Mouse (Mus musculus): ENCODE results near the gene Ofcc1.

The Ofcc1 gene

GRCm38 (mm10) chr13:40361288-40361687 is at the start of gene Ofcc1:
Gene Ofcc1, minus strand, starts transcription at chr13:40361450.
- DNase-seq (ENCODE audit: low read depth, low spot score), result no peak

- no peak for DNase-seq (ENCODE audit: low read depth, low spot score)
Measured at GRCm38 (mm10) chr13:40390120-40390519, 28.9 kb upstream of the Ofcc1 start.

GRCm38 (mm10) chr13:40387446-40387845 is 26.2 kb upstream of the Ofcc1 start:
- DNase-seq (ENCODE audit: low read depth, low spot score), result no peak

DNA sequence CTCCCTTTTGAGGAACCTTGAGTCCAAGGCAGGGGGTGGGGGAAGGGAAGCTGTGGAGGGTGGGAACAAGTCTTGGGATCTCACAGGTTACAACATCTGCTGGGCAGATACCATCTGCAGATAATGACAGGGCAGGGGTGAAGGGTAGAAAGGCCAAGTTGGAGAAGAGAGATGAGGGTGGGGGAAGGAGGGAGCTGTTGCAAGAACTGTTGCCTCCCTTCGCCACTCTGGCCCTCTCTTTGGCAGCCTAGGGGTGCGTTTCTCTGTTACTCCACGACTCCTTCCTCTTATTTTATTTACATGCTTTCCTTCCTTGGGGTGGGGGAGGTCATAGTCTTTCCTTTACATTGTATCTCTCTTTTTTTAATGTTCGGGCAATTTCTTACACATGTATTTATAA is 23.7 kb upstream of the Ofcc1 start:
- DNase-seq (ENCODE audit: low read depth, low spot score), result no peak

DNA sequence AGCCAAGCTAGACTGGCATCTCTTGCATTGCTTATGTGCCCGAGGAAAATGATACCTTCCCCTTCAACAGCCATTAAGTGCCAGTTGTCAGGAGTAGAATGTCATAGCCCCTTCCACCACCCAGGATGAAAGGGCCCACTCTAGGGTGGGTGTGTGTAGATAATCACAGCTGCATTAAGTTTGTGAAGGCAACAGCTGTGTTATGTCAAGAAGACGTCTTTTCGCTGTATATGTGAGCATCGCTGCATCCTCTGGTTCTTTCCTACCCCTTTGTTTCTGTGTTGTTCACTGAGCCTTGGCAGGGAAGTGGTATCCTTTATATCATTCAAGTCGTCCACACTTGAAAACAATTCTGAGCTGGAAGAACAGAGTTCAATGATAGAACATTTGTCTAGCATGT is 15.5 kb upstream of the Ofcc1 start:
- no peak for DNase-seq (ENCODE audit: low read depth, low spot score)

DNA sequence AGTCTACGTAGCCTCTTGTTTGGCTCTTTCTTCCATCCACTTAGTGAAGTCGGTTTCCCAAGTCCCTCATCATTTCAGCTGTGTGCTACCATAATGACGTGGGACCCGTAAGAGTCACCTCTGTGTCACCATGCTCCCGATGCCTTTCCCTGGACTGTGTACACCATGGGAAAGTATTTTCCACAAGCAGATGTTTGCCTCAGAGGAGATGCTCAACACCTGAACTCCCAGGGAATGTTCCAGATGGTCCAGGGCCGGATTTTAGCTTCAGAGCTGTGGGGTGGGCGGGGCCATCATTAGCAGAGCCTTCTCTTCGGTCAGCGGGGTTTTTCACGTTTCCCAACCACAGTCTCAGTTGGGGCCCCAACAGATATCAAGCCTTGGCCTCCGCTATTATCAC is 5.5 kb upstream of the Ofcc1 start:
- no peak for DNase-seq (ENCODE audit: low read depth, low spot score)

DNA sequence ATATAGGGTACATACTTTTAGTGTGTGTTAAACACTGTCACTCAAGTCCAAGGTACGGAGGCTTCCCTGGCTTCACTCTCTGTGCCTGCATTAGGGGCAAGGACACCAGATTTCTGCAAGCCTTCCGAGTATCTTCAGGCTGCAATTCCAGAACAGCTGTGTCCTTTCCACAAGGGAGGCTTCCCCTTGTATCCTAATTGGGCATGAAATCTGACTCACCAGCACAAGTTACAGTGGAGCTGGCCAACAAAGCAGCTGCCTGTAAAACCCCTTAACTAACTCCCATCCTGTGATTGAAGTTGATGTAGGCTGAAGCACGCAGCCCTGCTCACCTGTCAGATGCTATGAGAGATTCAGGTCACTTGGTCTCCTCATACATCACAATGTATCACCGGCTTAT is 3.6 kb upstream of the Ofcc1 start:
- DNase-seq (ENCODE audit: low read depth, low spot score), result no peak

- no peak for DNase-seq (ENCODE audit: low read depth, low spot score)
Measured at GRCm38 (mm10) chr13:40360692-40361091, 558 bp downstream of the Ofcc1 start.

DNA sequence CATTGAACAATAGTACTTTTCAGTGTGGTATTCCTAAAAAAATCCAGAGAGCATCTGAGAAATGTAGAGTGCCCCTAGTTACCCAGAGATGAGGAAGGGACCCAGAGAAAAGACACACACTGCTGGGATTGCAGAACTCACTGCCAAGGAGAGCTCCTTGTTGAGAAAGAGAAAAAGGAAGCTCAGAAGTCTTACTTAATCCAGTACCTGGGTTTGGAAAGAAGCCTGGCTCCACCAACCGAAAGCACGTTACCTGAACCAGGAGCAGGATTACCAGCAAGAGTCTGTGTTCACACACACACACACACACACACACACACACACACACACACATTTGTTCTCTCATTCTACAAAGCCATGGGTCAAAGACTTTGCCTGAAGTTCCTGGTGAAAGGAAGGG is 14.2 kb downstream of the Ofcc1 start:
- no peak for DNase-seq (ENCODE audit: low read depth, low spot score)

DNA sequence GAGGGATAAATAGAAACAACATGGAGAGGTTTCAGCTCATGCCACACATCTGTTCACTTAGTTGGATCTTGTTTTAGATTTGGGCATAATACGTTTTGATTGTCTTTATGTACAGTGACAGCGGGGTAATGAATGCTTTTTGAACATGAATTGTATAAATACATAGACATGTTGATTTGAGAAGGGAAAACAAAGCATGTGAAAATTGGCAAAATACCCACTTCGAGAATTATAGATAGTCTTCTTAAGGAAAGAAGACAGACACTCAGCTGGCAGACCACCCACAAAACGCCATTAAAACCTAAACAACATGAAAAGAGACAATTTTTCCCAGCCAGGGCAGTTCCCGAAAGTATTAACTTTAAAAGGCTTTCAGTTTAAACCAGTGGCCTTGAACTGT is 37.9 kb downstream of the Ofcc1 start:
- no peak for DNase-seq (ENCODE audit: low read depth, low spot score)

- no peak for DNase-seq (ENCODE audit: low read depth, low spot score)
Measured at GRCm38 (mm10) chr13:40320814-40321525, 40.3 kb downstream of the Ofcc1 start.

- DNase-seq (ENCODE audit: low read depth, low spot score), result no peak
Measured at GRCm38 (mm10) chr13:40317731-40318130, 43.5 kb downstream of the Ofcc1 start.

DNA sequence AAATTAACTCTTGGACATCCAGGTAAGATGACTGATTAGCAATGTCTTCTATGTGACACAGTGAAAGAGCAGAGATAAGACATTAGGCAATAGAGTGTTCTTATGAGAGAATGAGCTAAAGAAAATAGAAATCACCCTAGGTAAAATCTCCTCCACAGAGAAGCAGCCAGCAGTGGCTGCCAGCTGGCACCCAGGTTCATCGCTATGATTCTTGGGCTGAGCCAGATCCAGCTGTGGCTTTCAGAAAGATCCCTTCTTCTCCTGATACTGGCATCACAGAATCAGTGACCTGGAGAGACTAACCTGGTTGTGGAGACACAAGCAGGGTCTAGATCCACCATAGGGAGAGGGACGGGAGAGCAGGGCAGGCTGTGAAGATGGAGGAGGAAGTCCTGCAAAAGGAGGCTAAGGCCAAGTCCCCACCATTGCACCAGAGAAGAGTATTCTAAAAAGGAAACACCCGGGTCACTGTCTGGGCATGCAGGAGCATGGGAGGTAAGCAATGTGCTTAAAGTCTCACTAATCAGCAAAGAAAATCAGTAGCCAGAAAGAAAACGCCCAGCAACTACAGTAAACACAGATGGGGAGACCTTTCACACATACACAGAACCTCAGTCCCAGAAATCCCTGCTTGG is 46.0 kb downstream of the Ofcc1 start:
- DNase-seq (ENCODE audit: low read depth, low spot score), result no peak

DNA sequence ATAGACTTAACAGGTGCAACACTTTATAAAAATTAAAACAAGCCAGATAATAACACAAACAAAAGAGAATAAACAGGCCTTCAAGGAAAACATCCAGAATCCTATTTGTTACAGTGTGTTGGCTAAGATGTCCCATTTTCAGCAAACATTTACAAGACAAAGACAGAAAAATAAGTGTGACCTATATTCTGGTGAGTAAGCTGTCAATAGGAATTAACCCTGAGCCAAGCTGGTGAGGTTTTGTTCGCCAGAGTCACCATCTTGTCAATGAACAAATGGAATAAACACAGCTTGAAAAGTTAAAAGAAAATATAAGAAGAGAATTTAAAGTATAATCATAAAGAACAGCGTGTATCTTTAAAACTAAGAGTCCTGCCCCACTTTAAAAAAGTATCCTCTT is 68.4 kb downstream of the Ofcc1 start:
- DNase-seq (ENCODE audit: low read depth, low spot score), result no peak

DNA sequence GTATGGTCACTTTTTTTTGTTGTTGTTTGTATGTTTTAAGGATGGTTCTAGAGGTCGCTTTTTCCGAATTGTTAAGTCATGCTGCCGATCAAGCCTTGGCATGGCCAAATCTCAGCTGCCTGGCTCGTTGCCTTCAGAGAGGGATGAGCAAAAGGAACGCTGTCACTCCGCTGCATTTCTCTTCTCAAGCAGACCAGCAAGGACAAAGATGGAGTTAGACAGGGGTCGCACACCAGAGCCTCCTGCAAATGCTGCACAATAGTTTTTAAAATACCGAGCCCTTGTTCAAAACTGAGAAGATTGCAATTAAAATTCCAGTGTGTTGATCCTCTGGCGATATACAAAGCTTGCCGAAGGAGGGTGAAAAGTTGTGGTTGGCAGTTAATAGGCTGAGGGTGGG is 70.4 kb downstream of the Ofcc1 start:
- DNase-seq (ENCODE audit: low read depth, low spot score), result no peak

DNA sequence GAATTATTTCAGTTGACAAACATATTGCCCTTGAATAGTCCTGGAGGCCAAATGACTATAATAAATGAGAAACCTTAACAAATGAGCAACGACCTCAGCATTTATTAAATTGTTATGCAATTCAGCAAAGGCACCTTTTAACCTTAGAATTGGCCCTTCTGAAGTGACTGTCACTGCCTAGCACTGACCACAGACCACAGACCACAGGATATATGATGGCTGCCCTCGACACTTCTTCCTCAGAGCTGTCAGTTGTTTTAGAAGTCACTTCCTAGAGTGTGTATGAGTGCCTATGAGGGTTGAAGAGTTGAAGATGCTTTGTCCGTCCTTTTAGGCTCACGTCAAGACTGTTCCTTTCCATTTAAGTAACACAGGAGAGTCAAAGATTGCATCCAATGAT is 72.6 kb downstream of the Ofcc1 start:
- no peak for DNase-seq (ENCODE audit: low read depth, low spot score)

- peak; percentile 23 for DNase-seq (ENCODE audit: low read depth, low spot score)
Measured at GRCm38 (mm10) chr13:40287266-40288002, 73.8 kb downstream of the Ofcc1 start.

DNA sequence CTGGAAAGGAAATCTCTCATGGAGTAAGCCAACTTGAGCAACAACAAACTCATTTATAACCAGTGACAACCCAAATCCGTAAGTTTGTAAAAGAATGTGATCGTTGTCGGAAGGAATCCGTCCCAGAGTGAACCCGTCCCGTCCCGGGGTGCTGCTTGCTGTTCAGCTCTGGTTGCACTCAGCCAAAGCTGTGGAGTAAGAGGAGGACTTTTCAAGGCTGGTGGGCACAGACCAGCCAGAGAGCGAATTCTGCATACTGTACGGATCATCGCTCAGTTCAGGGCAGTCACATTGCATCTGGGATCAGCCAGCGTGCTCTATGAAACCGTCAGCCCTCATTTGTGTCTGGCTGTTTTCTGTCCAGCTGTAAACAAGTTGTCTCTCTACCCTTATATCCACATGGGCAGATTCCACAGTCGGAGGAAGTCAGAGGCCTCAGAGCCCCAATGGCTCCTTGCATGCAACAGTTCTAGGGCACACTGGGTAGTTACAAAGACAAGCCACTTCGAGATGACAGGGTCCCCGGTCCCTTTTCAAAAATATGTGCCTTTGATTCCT is 75.9 kb downstream of the Ofcc1 start:
- no peak for DNase-seq (ENCODE audit: low read depth, low spot score)

- DNase-seq (ENCODE audit: low read depth, low spot score), result no peak
Measured at GRCm38 (mm10) chr13:40280616-40281015, 80.6 kb downstream of the Ofcc1 start.

DNA sequence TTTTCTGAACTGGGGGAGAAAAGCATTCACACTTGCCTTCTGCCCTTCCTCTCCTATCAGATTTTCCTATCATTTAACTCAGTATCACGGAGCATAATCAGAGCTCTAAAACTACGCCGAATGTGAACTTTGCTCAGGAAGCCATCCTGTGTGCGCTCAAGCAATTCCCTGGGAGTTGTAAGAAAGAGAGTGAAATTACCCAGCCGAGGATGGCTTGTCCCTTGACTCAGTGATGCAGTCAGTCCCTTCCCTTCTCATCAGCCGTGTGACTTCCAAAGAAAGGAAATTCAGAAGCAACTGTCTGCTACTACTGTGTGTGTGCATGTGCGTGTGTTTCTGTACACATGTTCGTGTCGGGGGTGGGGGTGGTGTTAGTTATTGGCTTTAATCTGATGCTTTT is 93.7 kb downstream of the Ofcc1 start:
- no peak for DNase-seq (ENCODE audit: low read depth, low spot score)

DNA sequence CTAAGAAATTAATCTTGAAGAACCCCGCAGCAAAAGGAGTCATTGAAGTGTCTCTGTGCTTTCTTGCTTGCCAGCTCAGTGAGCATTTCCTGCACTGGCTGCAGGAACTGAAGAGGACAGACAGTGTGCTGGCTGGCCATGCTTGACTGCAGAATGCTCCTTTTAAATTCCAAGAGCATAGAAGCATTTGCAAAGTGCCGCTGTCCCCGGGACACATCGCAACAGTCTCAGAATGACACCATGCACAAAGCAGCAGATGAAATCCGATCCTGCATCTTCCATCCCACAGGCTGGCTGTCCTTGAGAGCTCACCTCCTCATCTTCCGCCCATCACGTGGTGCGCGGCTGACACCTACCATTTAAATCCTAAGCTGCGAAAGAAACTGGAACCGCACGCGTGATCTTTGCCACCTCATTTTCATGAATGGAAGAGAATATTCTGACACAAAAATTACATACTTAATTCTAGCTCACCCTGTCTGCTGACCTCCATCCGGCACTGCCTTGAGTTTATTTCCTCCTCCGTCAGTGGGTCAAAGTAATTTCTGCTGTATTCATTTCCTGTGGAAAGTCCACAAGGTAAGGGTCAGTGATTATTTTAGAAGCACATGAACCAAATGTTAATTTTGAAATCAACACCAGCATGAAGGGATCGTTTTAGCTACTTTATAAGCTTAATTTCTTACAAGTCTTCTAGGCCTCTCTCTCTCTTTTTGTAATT is 98.0 kb downstream of the Ofcc1 start:
- no peak for DNase-seq (ENCODE audit: low read depth, low spot score)

DNA sequence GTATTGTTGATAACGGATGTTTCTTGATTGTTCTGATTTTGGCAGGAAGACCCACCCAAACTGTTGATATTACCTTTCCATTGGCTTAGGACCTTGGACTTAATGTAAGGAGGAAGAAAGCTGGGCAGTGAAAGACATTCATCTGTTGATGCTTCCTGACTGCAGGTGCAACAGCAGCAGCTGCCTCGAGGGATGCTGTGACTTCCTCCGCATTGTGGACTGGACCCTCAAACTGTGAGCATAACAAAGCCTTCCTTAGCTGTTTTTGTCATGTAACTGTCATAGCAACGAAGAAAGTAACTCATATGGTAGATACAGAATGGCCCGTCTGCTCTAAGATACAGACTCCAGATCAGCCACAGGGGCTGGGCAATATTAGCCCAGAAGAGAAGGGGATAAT is 102.5 kb downstream of the Ofcc1 start:
- DNase-seq (ENCODE audit: low read depth, low spot score), result no peak

All from embryo, embryonic 11.5 days (tissue).